Mouse (Mus musculus): ENCODE results near the gene Idua.
A peak's percentile ranks its signal among the peaks of the same experiment; 100 is the strongest.

Gene Idua

GRCm38 (mm10) chr5:108654444-108654990, 5.6 kb upstream of the Idua start:
- DNase-seq (ENCODE audit: low spot score): no peak

GRCm38 (mm10) chr5:108655381-108655780, 4.8 kb upstream of the Idua start:
- DNase-seq (ENCODE audit: low spot score): no peak

- DNase-seq (ENCODE audit: low spot score): no peak
Observed at GRCm38 (mm10) chr5:108655891-108656650, 4.1 kb upstream of the Idua start.

GRCm38 (mm10) chr5:108657406-108657805, 2.7 kb upstream of the Idua start:
- DNase-seq (ENCODE audit: low spot score): no peak

- no peak for DNase-seq (ENCODE audit: low spot score)
Observed at GRCm38 (mm10) chr5:108658611-108659010, 1.5 kb upstream of the Idua start.

GRCm38 (mm10) chr5:108660632-108661268, 619 bp downstream of the Idua start:
- DNase-seq (ENCODE audit: low spot score): peak; percentile 89

GRCm38 (mm10) chr5:108662772-108663171, 2.6 kb downstream of the Idua start:
- no peak for DNase-seq (ENCODE audit: low spot score)

- DNase-seq (ENCODE audit: low spot score): no peak
Observed at GRCm38 (mm10) chr5:108665066-108665465, 4.9 kb downstream of the Idua start.

- no peak for DNase-seq (ENCODE audit: low spot score)
Observed at GRCm38 (mm10) chr5:108667370-108667769, 7.2 kb downstream of the Idua start.

- no peak for DNase-seq (ENCODE audit: low spot score)
Observed at GRCm38 (mm10) chr5:108668387-108668932, 8.3 kb downstream of the Idua start.

- DNase-seq (ENCODE audit: low spot score): peak; percentile 80
Observed at GRCm38 (mm10) chr5:108668977-108669936, 9.1 kb downstream of the Idua start, which contains the start of gene Dgkq. Gene Dgkq, minus strand, starts transcription at chr5:108669672.

- DNase-seq (ENCODE audit: low spot score): no peak
Observed at GRCm38 (mm10) chr5:108669986-108670385, 9.9 kb downstream of the Idua start.

GRCm38 (mm10) chr5:108670785-108671184, 10.7 kb downstream of the Idua start:
- no peak for DNase-seq (ENCODE audit: low spot score)

GRCm38 (mm10) chr5:108671757-108672156, 11.6 kb downstream of the Idua start:
- no peak for DNase-seq (ENCODE audit: low spot score)

- DNase-seq (ENCODE audit: low spot score): no peak
Observed at GRCm38 (mm10) chr5:108674624-108675023, 14.5 kb downstream of the Idua start.

- DNase-seq (ENCODE audit: low spot score): no peak
Observed at GRCm38 (mm10) chr5:108675251-108675816, 15.2 kb downstream of the Idua start, which contains the start of gene Slc26a1. Gene Slc26a1, minus strand, starts transcription at chr5:108675569.

- DNase-seq (ENCODE audit: low spot score): no peak
Observed at GRCm38 (mm10) chr5:108676772-108677498, 16.8 kb downstream of the Idua start.

GRCm38 (mm10) chr5:108677605-108678295, 17.6 kb downstream of the Idua start:
- peak; percentile 73 for DNase-seq (ENCODE audit: low spot score)

GRCm38 (mm10) chr5:108678296-108678854, 18.2 kb downstream of the Idua start:
- DNase-seq (ENCODE audit: low spot score): no peak

- DNase-seq (ENCODE audit: low spot score): no peak
Observed at GRCm38 (mm10) chr5:108679909-108680308, 19.8 kb downstream of the Idua start.
